Mouse (Mus musculus): Measurements from ENCODE around the gene Med19. TPM values are rescaled to one million over a fixed set of nuclear protein-coding genes. Genes with fewer than 3 reads are reported as not detected.
"Not testable (repeated sequence)": the region's sequence is repeated elsewhere in the genome, so short reads cannot be mapped to it uniquely, and the experiment has no call there.

Gene Med19
- total and polyA plus RNA-seq, 2 experiments from 2014 or later: 46.8 to 48.7 TPM

GRCm38 (mm10) chr2:84662866-84663265 lies 15.3 kb upstream of the Med19 start:
- no peak overlapping the region for H3K4me3 ChIP-seq (ENCODE audit: low read depth, low read length)
- H3K9ac ChIP-seq: no peak overlapping the region
- H3K9me3 ChIP-seq (ENCODE audit: low read length): no peaks in the 10 kb centered on the region
- no peak overlapping the region for H3K27ac ChIP-seq (ENCODE audit: low read depth, low read length)
- WGBS: 25% methylated on average over 2 of the region's 2 CpGs
- DNase-seq: peak; percentile 28
- H3K27me3 ChIP-seq (ENCODE audit: insufficient read depth, low read length): no peaks in the 10 kb centered on the region
- H3K36me3 ChIP-seq (ENCODE audit: insufficient read depth): no peaks in the 10 kb centered on the region
- TF ChIP-seq CTCF (IDR thresholded peaks at IDR 0.05; ENCODE audit: low read depth): peak; percentile 49
- H3K4me1 ChIP-seq (ENCODE audit: insufficient read depth): no peaks in the 10 kb centered on the region
- no peak; the same call in 1 of the 2 replicates for ATAC-seq
- H3K4me2 ChIP-seq (ENCODE audit: low read depth): no peak overlapping the region

GRCm38 (mm10) chr2:84666081-84666480 lies 12.1 kb upstream of the Med19 start:
- Histone ChIP-seq H3K9ac (no peak overlapping the region), H3K9me3 (ENCODE audit: low read length) (no peaks in the 10 kb centered on the region), H3K27ac (ENCODE audit: low read depth, low read length) (no peak overlapping the region), H3K4me1 (ENCODE audit: insufficient read depth) (no peaks in the 10 kb centered on the region), H3K4me3 (ENCODE audit: low read depth, low read length) (no peak overlapping the region), H3K36me3 (ENCODE audit: insufficient read depth) (0 out of 2 replicates have a peak, but pooled peaks cover 5% of the 10 kb centered on the region), H3K4me2 (ENCODE audit: low read depth) (no peak overlapping the region), H3K27me3 (ENCODE audit: insufficient read depth, low read length) (no peaks in the 10 kb centered on the region)
- ATAC-seq (no peak), DNase-seq (no peak)
- TF ChIP-seq CTCF (IDR thresholded peaks at IDR 0.05; ENCODE audit: low read depth): no peak
- WGBS: 72% methylated on average over 12 of the region's 12 CpGs

DNA sequence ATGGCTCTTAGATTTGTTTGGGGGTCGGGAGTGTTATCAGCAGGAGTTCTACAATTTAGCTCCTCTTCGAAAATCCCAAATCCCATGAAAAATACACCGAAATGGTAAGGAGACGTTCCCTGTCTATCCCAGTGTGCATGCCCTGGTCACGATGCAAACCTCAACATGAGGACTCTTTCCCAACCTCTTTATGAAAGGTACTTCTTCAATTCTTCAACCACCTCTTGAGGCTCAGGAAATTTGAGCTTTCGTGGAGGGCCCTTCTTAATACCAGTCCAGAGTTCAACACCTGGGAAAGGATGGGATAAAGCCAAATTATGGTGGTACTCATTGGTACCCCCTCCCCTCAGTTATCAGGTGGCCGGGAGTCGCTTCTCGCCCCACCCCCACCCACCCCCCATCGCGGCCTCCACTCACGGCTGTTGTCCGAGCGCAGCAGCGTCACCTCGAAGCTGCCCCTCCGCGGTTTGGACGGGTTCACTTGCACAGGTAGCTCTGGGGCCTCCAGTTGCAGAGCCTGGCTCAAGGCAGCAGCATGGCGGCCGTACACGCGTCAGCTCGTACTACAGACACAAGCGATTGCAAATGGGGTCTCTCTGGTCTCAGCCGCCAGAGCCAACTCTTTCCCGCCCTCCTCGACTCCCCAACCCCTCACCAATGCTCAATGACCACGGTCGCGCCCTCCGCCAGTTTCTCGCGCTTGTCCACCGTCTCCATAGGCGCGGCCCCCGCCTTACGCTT lies 8.2 kb upstream of the Med19 start:
- Histone ChIP-seq H3K4me2 (ENCODE audit: low read depth) (peak overlapping the region; percentile 78), H3K27ac (ENCODE audit: low read depth, low read length) (peak overlapping the region; percentile 88), H3K9me3 (ENCODE audit: low read length) (no peaks in the 10 kb centered on the region), H3K36me3 (ENCODE audit: insufficient read depth) (peaks cover 29% of the 10 kb centered on the region), H3K9ac (peak overlapping the region; percentile 78), H3K4me3 (ENCODE audit: low read depth, low read length) (peak overlapping the region; percentile 79), H3K4me1 (ENCODE audit: insufficient read depth) (no peaks in the 10 kb centered on the region), H3K27me3 (ENCODE audit: insufficient read depth, low read length) (no peaks in the 10 kb centered on the region)
- 3% methylated on average over 36 of the region's 39 CpGs for WGBS
- no peak for TF ChIP-seq CTCF (IDR thresholded peaks at IDR 0.05; ENCODE audit: low read depth)
- ATAC-seq (peak; percentile 70), DNase-seq (peak; percentile 14)

DNA sequence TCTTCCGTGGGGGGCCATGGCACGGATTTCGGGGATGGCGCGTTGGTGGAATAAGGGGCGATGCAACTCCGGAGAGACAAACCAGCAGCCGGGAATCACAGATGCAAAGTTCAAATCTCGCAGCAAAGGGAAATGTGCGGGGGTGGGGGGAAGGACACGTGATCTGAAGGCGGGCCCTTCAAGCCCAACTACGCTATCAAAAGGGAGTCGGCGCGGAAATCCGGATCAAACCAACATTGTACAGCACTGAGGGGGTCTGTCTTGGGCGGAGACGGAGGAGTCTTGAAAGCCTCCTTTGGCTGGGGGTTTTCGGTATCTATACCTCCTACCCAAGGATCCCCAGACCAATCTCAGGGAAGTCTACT lies 7.7 kb upstream of the Med19 start, which contains the start of gene Selenoh:
Selenoh (minus strand) TSS at position 202 of the 365 bp plus-strand sequence.
- under 1% methylated on average over 20 of the region's 20 CpGs for WGBS
- TF ChIP-seq CTCF (IDR thresholded peaks at IDR 0.05; ENCODE audit: low read depth): 0 out of 2 replicates have a peak, but pooled peaks have one; percentile 4
- Histone ChIP-seq H3K4me1 (ENCODE audit: insufficient read depth) (no peaks in the 10 kb centered on the region), H3K9ac (peak within 1 kb of the TSS; percentile 78), H3K27ac (ENCODE audit: low read depth, low read length) (peak within 1 kb of the TSS; percentile 88), H3K9me3 (ENCODE audit: low read length) (no peaks in the 10 kb centered on the region), H3K36me3 (ENCODE audit: insufficient read depth) (peaks cover 32% of the 10 kb centered on the region), H3K4me2 (ENCODE audit: low read depth) (peak within 1 kb of the TSS; percentile 78), H3K27me3 (ENCODE audit: insufficient read depth, low read length) (no peaks in the 10 kb centered on the region), H3K4me3 (ENCODE audit: low read depth, low read length) (peak within 1 kb of the TSS; percentile 79)
- DNase-seq (peak; percentile 97), ATAC-seq (peak; percentile 99)

DNA sequence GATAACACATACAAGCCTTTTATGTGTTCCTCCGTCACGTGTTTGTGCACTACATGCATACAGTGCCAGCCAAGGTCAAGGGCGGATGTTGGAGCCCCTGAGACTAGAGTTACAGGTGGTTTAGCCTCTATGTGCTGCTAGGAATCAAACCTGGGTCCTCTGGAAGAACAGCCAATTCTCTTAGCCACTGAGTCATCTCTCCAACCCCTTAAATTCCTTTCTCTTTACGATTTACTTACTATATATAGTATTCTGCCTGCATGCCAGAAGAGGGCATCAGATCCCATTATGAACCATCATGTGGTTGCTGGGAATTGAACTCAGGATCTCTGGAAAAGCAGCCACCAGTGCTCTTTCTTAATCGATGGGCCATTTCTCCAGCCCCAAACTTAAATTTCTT lies 6.7 kb upstream of the Med19 start:
- not testable (repeated sequence) for DNase-seq; H3K9me3 ChIP-seq (ENCODE audit: low read length); H3K4me3 ChIP-seq (ENCODE audit: low read depth, low read length); H3K27ac ChIP-seq (ENCODE audit: low read depth, low read length); H3K27me3 ChIP-seq (ENCODE audit: insufficient read depth, low read length); H3K9ac ChIP-seq; ATAC-seq; H3K4me1 ChIP-seq (ENCODE audit: insufficient read depth)
- Histone ChIP-seq H3K36me3 (ENCODE audit: insufficient read depth) (peaks cover 38% of the 10 kb centered on the region), H3K4me2 (ENCODE audit: low read depth) (peak overlapping the region; percentile 78; the same call in 1 of the 2 replicates)
- WGBS: 50% methylated on average over 4 of the region's 5 CpGs

- Histone ChIP-seq H3K27me3 (ENCODE audit: insufficient read depth, low read length) (no peaks in the 10 kb centered on the region), H3K4me1 (ENCODE audit: insufficient read depth) (0 out of 2 replicates have a peak, but pooled peaks cover 14% of the 10 kb centered on the region), H3K4me3 (ENCODE audit: low read depth, low read length) (peak overlapping the region; percentile 99), H3K9me3 (ENCODE audit: low read length) (no peaks in the 10 kb centered on the region), H3K27ac (ENCODE audit: low read depth, low read length) (peak overlapping the region; percentile 80), H3K36me3 (ENCODE audit: insufficient read depth) (peaks cover 38% of the 10 kb centered on the region), H3K4me2 (ENCODE audit: low read depth) (peak overlapping the region; percentile 64), H3K9ac (peak overlapping the region; percentile 70)
- peak; percentile 68 for TF ChIP-seq CTCF (IDR thresholded peaks at IDR 0.05; ENCODE audit: low read depth)
- DNase-seq: no peak
- peak; percentile 27 for ATAC-seq
- 11% methylated on average over 21 of the region's 22 CpGs for WGBS
Observed at GRCm38 (mm10) chr2:84677270-84677967, 783 bp upstream of the Med19 start.

GRCm38 (mm10) chr2:84679016-84679415 lies 814 bp downstream of the Med19 start, which contains the start of gene Tmx2:
Gene Tmx2 (minus strand): TSS chr2:84679140.
- 16% methylated on average over 8 of the region's 8 CpGs for WGBS
- ATAC-seq (no peak), DNase-seq (no peak)
- peak within 1 kb of the TSS; percentile 77 for H3K9ac ChIP-seq
- TF ChIP-seq CTCF (IDR thresholded peaks at IDR 0.05; ENCODE audit: low read depth): no peak
- H3K4me2 ChIP-seq (ENCODE audit: low read depth): peak within 1 kb of the TSS; percentile 84
- H3K36me3 ChIP-seq (ENCODE audit: insufficient read depth): peaks cover 24% of the 10 kb centered on the region
- peak within 1 kb of the TSS; percentile 99 for H3K4me3 ChIP-seq (ENCODE audit: low read depth, low read length)
- H3K9me3 ChIP-seq (ENCODE audit: low read length): no peaks in the 10 kb centered on the region
- H3K27ac ChIP-seq (ENCODE audit: low read depth, low read length): peak within 1 kb of the TSS; percentile 80
- no peaks in the 10 kb centered on the region for H3K27me3 ChIP-seq (ENCODE audit: insufficient read depth, low read length)
- H3K4me1 ChIP-seq (ENCODE audit: insufficient read depth): 0 out of 2 replicates have a peak, but pooled peaks cover 14% of the 10 kb centered on the region
